Mouse (Mus musculus): ENCODE measurements around the gene Serpinb3b. TPM values are rescaled to one million over a fixed set of nuclear protein-coding genes. Genes with fewer than 3 reads are reported as not detected.
A peak's percentile ranks its signal among the peaks of the same experiment; 100 is the strongest.
"Not testable (repeated sequence)": the region's sequence is repeated elsewhere in the genome, so short reads cannot be mapped to it uniquely, and the experiment has no call there.

The Serpinb3b gene
- total RNA-seq (2014; rRNA removed; ENCODE audit: low replicate concordance) (not detected in 2 replicates), polyA plus RNA-seq (2015; fragmentation: Nextera tagmentation; extraction: Ambion mirVana) (not detected in 2 replicates)

GRCm38 (mm10) chr1:107278261-107278660 lies at the start of gene Serpinb3b, which contains the start of gene Serpinb3c:
Gene Serpinb3b, minus strand, starts transcription at chr1:107278361.
Gene Serpinb3c, minus strand, starts transcription at chr1:107278371.
- not testable (repeated sequence) for H3K4me2 ChIP-seq (ENCODE audit: low read depth, low read length); H3K4me1 ChIP-seq (ENCODE audit: control insufficient read depth, insufficient read depth); DNase-seq (ENCODE audit: low spot score); H3K27ac ChIP-seq (ENCODE audit: low read depth); H3K9me3 ChIP-seq (replicated peaks; ENCODE audit: control insufficient read depth, low read length); ATAC-seq (ENCODE audit: insufficient read depth, low read depth); H3K4me3 ChIP-seq (ENCODE audit: low read depth, low read length); H3K36me3 ChIP-seq (replicated peaks; ENCODE audit: control insufficient read depth, insufficient read depth, low read length); H3K27me3 ChIP-seq (ENCODE audit: control insufficient read depth, insufficient read depth, low read length); H3K9ac ChIP-seq (replicated peaks; ENCODE audit: low read depth, low read length)

- H3K27me3 ChIP-seq (ENCODE audit: control insufficient read depth, insufficient read depth, low read length); H3K4me2 ChIP-seq (ENCODE audit: low read depth, low read length); H3K9me3 ChIP-seq (replicated peaks; ENCODE audit: control insufficient read depth, low read length); H3K4me3 ChIP-seq (ENCODE audit: low read depth, low read length); ATAC-seq (ENCODE audit: insufficient read depth, low read depth); H3K4me1 ChIP-seq (ENCODE audit: control insufficient read depth, insufficient read depth); H3K27ac ChIP-seq (ENCODE audit: low read depth); H3K9ac ChIP-seq (replicated peaks; ENCODE audit: low read depth, low read length); H3K36me3 ChIP-seq (replicated peaks; ENCODE audit: control insufficient read depth, insufficient read depth, low read length): not testable (repeated sequence)
- DNase-seq (ENCODE audit: low spot score), result peak; percentile 9
- WGBS, result 28% methylated on average over 3 of the region's 3 CpGs
- peak; percentile 41 for TF ChIP-seq CTCF (IDR thresholded peaks at IDR 0.05; ENCODE audit: low read depth)
These were observed 35.0 kb downstream of the Serpinb3b start for GRCm38 (mm10) chr1:107243170-107243569.

GRCm38 (mm10) chr1:107217276-107217675 lies 60.9 kb downstream of the Serpinb3b start:
- not testable (repeated sequence) for ATAC-seq (ENCODE audit: insufficient read depth, low read depth); DNase-seq (ENCODE audit: low spot score); H3K36me3 ChIP-seq (replicated peaks; ENCODE audit: control insufficient read depth, insufficient read depth, low read length); H3K4me3 ChIP-seq (ENCODE audit: low read depth, low read length); H3K9me3 ChIP-seq (replicated peaks; ENCODE audit: control insufficient read depth, low read length); H3K27me3 ChIP-seq (ENCODE audit: control insufficient read depth, insufficient read depth, low read length); H3K9ac ChIP-seq (replicated peaks; ENCODE audit: low read depth, low read length); H3K4me1 ChIP-seq (ENCODE audit: control insufficient read depth, insufficient read depth); H3K4me2 ChIP-seq (ENCODE audit: low read depth, low read length); H3K27ac ChIP-seq (ENCODE audit: low read depth)
- 61% methylated on average over 1 of the region's 1 CpGs for WGBS

- not testable (repeated sequence) for H3K9me3 ChIP-seq (replicated peaks; ENCODE audit: control insufficient read depth, low read length); DNase-seq (ENCODE audit: low spot score)
These were observed 150.7 kb downstream of the Serpinb3b start for GRCm38 (mm10) chr1:107127453-107127852.

More at GRCm38 (mm10) chr1:107127453-107127852, 150.7 kb downstream of the Serpinb3b start:
- 0 out of 2 replicates have a peak, but pooled peaks have one; percentile 8 for TF ChIP-seq CTCF (IDR thresholded peaks at IDR 0.05; ENCODE audit: low read depth)
- not testable (repeated sequence) for H3K27me3 ChIP-seq (ENCODE audit: control insufficient read depth, insufficient read depth, low read length); H3K27ac ChIP-seq (ENCODE audit: low read depth); H3K4me3 ChIP-seq (ENCODE audit: low read depth, low read length); ATAC-seq (ENCODE audit: insufficient read depth, low read depth); H3K4me1 ChIP-seq (ENCODE audit: control insufficient read depth, insufficient read depth); H3K36me3 ChIP-seq (replicated peaks; ENCODE audit: control insufficient read depth, insufficient read depth, low read length); H3K9ac ChIP-seq (replicated peaks; ENCODE audit: low read depth, low read length); H3K4me2 ChIP-seq (ENCODE audit: low read depth, low read length)

Other genes starting within 250 kb of the Serpinb3b start
- gene Serpinb3a, start 226.1 kb downstream of the Serpinb3b start, total RNA-seq (2014; rRNA removed; ENCODE audit: low replicate concordance), result 0.12 TPM in 1 of 2 replicates, not detected in the other
- gene Serpinb3a, start 226.1 kb downstream of the Serpinb3b start, polyA plus RNA-seq (2015; fragmentation: Nextera tagmentation; extraction: Ambion mirVana), result not detected in 2 replicates
- gene Serpinb3d, start 194.9 kb downstream of the Serpinb3b start, total RNA-seq (2014; rRNA removed; ENCODE audit: low replicate concordance), result not detected in 2 replicates
- gene Serpinb3d, start 194.9 kb downstream of the Serpinb3b start, polyA plus RNA-seq (2015; fragmentation: Nextera tagmentation; extraction: Ambion mirVana), result not detected in 2 replicates
- gene Serpinb3c, start within 50 bp of the Serpinb3b start, total RNA-seq (2014; rRNA removed; ENCODE audit: low replicate concordance), result not detected in 2 replicates
- gene Serpinb3c, start within 50 bp of the Serpinb3b start, polyA plus RNA-seq (2015; fragmentation: Nextera tagmentation; extraction: Ambion mirVana), result not detected in 2 replicates
- not detected in 2 replicates for gene Serpinb11, start 82.8 kb upstream of the Serpinb3b start, total RNA-seq (2014; rRNA removed; ENCODE audit: low replicate concordance)
- gene Serpinb11, start 82.8 kb upstream of the Serpinb3b start, polyA plus RNA-seq (2015; fragmentation: Nextera tagmentation; extraction: Ambion mirVana), result not detected in 2 replicates
- not detected in 2 replicates for gene Serpinb7, start 121.3 kb upstream of the Serpinb3b start, total RNA-seq (2014; rRNA removed; ENCODE audit: low replicate concordance)
- gene Serpinb7, start 121.3 kb upstream of the Serpinb3b start, polyA plus RNA-seq (2015; fragmentation: Nextera tagmentation; extraction: Ambion mirVana), result not detected in 2 replicates
- gene Serpinb2, start 233.1 kb upstream of the Serpinb3b start, total RNA-seq (2014; rRNA removed; ENCODE audit: low replicate concordance), result not detected in 2 replicates
- 0.18 TPM in 1 of 2 replicates, not detected in the other for gene Serpinb2, start 233.1 kb upstream of the Serpinb3b start, polyA plus RNA-seq (2015; fragmentation: Nextera tagmentation; extraction: Ambion mirVana)

Measured in heart, postnatal 0 days (tissue).